Mouse (Mus musculus) forebrain, postnatal 0 days (tissue): ENCODE results near the gene Edem1. TPM values are rescaled to one million over a fixed set of nuclear protein-coding genes. Genes with fewer than 3 reads are reported as not detected.
A peak's percentile ranks its signal among the peaks of the same experiment; 100 is the strongest.

Source experiments
- ATAC-seq: fragments of 200-750 bp; cut with Nextera tagmentation; 2 replicates; pipeline ENCODE4 v1.8.0; 2017; ENCODE audit warnings: mild to moderate bottlenecking, moderate library complexity
- DNase-seq: peaks from one replicate; pipeline ENCODE4 v3.0.0-alpha.2; 2015
- H3K27ac ChIP-seq: fragments of 300-500 bp; sonication (generic); 2 replicates; pipeline ENCODE4 v1.5.1; 2014; ENCODE audit warnings: low read depth, mild to moderate bottlenecking, antibody characterized with exemption, low read length, moderate library complexity, mixed read lengths
- H3K27me3 ChIP-seq: fragments of 300-500 bp; sonication (generic); 2 replicates; pipeline ENCODE4 v1.6.1; 2014; ENCODE audit warnings: mild to moderate bottlenecking, low read length, mixed read lengths; ENCODE audit not compliant: insufficient read depth
- H3K36me3 ChIP-seq: fragments of 300-500 bp; sonication (generic); 2 replicates; pipeline ENCODE4 v1.6.1; 2014; ENCODE audit warnings: mild to moderate bottlenecking, moderate library complexity; ENCODE audit not compliant: insufficient read depth
- H3K4me1 ChIP-seq: fragments of 300-500 bp; sonication (generic); 2 replicates; pipeline ENCODE4 v1.6.1; 2014; ENCODE audit warnings: antibody characterized with exemption; ENCODE audit not compliant: insufficient read depth
- H3K4me2 ChIP-seq: fragments of 300-500 bp; sonication (generic); 2 replicates; pipeline ENCODE4 v1.6.1; 2014; ENCODE audit warnings: low read depth, mild to moderate bottlenecking, moderate library complexity
- H3K4me3 ChIP-seq: fragments of 300-500 bp; sonication (generic); 2 replicates; pipeline ENCODE4 v1.5.1; 2014; ENCODE audit warnings: low read depth, low read length, mixed read lengths
- H3K9ac ChIP-seq: fragments of 300-500 bp; sonication (generic); 2 replicates; pipeline ENCODE4 v1.6.1; 2014; ENCODE audit warnings: mild to moderate bottlenecking
- H3K9me3 ChIP-seq: fragments of 300-500 bp; sonication (generic); 2 replicates; pipeline ENCODE4 v1.6.1; 2016; ENCODE audit warnings: low read length
- CTCF ChIP-seq: sonication (generic); IDR thresholded peaks from 2 replicates; pipeline ENCODE4 v1.5.1; 2016; ENCODE audit warnings: antibody characterized with exemption, control low read depth, low read depth
- WGBS: fragments of 180-500 bp; shearing (Covaris S2); extraction: QIAGEN DNeasy Blood & Tissue Kit; methylation state at CpG from one replicate; pipeline ENCODE4 v1.1.7; 2014; 5-methylcytosine and 5-hydroxymethylcytosine counted together
- polyA plus RNA-seq: library from polyadenylated mRNA; unstranded; fragments of >200 nt; fragmentation: Nextera tagmentation; extraction: Ambion mirVana; gene quantifications from 2 replicates; pipeline ENCODE4 v1.2.1, GENCODE M21; 2015
- total RNA-seq: library from RNA; depleted of rRNA; stranded (reverse); fragments of >200 nt; gene quantifications from 2 replicates; pipeline ENCODE4 v1.2.3, GENCODE M21; 2014

Edem1 gene
- total and polyA plus RNA-seq, 2 experiments from 2014 or later = 4.2 to 21.1 TPM

GRCm38 (mm10) chr6:108871251-108871650 lies 42.8 kb downstream of the Edem1 start:
- no peak overlapping the region for H3K4me3 ChIP-seq
- no peaks in the 10 kb centered on the region for H3K27me3 ChIP-seq
- no peaks in the 10 kb centered on the region for H3K36me3 ChIP-seq
- no peak overlapping the region for H3K9ac ChIP-seq
- no peak for TF ChIP-seq CTCF
- 75% methylated on average over 4 of the region's 4 CpGs for WGBS
- no peaks in the 10 kb centered on the region for H3K9me3 ChIP-seq
- H3K27ac ChIP-seq = no peak overlapping the region
- 0 out of 2 replicates have a peak, but pooled peaks cover 5% of the 10 kb centered on the region for H3K4me1 ChIP-seq
- DNase-seq (no peak), ATAC-seq (no peak)
- H3K4me2 ChIP-seq = no peak overlapping the region

DNA sequence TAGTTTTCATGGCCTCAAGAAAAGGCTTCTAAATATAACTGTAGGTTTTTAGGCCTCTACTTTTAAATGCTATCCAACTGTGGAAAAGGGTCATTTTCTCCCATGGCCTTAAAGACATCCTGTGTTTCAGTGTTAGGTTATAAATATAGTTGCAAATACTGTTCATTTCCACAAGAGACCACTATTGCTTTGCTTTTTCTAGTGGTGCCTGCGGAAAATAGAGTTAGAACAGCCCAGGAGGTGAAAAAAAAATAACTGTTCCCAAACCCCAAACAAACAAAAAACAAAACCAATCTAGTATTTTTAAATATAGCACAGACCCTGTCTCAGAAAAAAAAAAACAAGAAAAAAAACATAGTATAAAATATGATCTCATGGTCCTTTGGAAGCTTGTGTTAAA lies 46.9 kb downstream of the Edem1 start:
- peak; percentile 65 for TF ChIP-seq CTCF
- DNase-seq = peak; percentile 68
- ATAC-seq = peak; percentile 56
- no peak overlapping the region for H3K9ac ChIP-seq
- H3K4me2 ChIP-seq = peak overlapping the region; percentile 13; the same call in 1 of the 2 replicates
- H3K9me3 ChIP-seq = no peaks in the 10 kb centered on the region
- H3K27ac ChIP-seq = no peak overlapping the region
- WGBS = 57% methylated on average over 1 of the region's 1 CpGs
- no peaks in the 10 kb centered on the region for H3K27me3 ChIP-seq
- 0 out of 2 replicates have a peak, but pooled peaks cover 5% of the 10 kb centered on the region for H3K4me1 ChIP-seq
- H3K36me3 ChIP-seq = no peaks in the 10 kb centered on the region
- H3K4me3 ChIP-seq = no peak overlapping the region

GRCm38 (mm10) chr6:108876052-108876451 lies 47.6 kb downstream of the Edem1 start:
- H3K9ac ChIP-seq = no peak overlapping the region
- H3K4me2 ChIP-seq = peak overlapping the region; percentile 13; the same call in 1 of the 2 replicates
- H3K4me3 ChIP-seq = no peak overlapping the region
- H3K36me3 ChIP-seq = no peaks in the 10 kb centered on the region
- H3K4me1 ChIP-seq = 0 out of 2 replicates have a peak, but pooled peaks cover 5% of the 10 kb centered on the region
- 20% methylated on average over 5 of the region's 5 CpGs for WGBS
- ATAC-seq = peak; percentile 38
- peak overlapping the region; percentile 15; the same call in 1 of the 2 replicates for H3K27ac ChIP-seq
- TF ChIP-seq CTCF = no peak
- DNase-seq = peak; percentile 39
- H3K27me3 ChIP-seq = no peaks in the 10 kb centered on the region
- no peaks in the 10 kb centered on the region for H3K9me3 ChIP-seq

DNA sequence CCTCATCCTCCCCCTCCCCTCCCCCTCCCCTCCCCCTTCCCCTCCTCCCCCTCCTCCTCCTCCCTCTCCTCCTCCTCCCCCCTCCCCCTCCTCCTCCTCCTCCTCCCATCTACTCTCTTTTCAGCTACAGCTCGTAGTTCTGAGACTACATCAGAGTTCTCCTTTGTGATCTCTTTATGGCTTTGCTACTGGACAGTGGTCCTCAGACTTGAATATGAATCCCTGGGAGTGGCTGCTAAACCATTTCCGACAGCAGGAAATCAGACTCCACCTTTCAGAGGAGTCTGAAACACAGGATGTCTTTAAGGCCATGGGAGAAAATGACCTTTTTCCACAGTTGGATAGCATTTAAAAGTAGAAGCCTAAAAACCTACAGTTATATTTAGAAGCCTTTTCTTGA lies 48.0 kb downstream of the Edem1 start:
- Histone ChIP-seq H3K27ac (no peak overlapping the region), H3K36me3 (no peaks in the 10 kb centered on the region), H3K4me1 (0 out of 2 replicates have a peak, but pooled peaks cover 5% of the 10 kb centered on the region), H3K4me3 (no peak overlapping the region), H3K9ac (no peak overlapping the region), H3K27me3 (no peaks in the 10 kb centered on the region), H3K9me3 (no peaks in the 10 kb centered on the region), H3K4me2 (no peak overlapping the region)
- no peak for TF ChIP-seq CTCF
- 32% methylated on average over 2 of the region's 2 CpGs for whole genome bisulfite sequencing
- no peak for ATAC-seq
- DNase-seq = no peak

DNA sequence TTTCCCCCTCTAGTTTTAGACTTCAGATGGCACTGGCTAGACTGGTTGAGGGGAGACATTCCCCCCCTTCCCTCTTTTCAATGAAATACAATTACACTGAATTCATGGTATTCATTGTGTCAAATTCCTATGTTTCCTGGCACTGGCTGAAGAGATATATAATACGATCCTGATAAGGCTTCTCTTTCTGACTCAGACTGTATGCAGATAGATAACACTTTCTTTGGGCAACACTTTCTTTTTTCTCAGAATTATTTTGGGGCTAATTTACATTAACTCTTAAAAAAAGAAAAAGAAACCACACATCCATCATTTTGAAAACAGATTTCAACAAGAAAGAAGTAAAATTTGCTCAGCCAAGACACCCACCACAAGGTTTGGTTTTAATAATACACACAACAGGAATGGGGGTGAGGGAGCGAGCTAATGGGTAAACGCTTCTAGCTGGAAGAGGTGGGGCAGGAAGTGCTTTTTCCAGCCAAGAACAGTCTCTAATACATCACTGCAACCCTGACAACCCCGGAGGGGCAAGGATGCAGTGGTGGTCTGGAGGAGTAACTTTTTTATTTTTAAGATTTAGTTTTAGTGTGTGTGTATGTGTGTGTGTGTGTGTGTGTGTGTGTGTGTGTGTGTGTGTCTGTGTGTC lies 52.0 kb downstream of the Edem1 start:
- no peaks in the 10 kb centered on the region for H3K9me3 ChIP-seq
- ATAC-seq (no peak), DNase-seq (no peak)
- WGBS = 76% methylated on average over 4 of the region's 4 CpGs
- H3K4me1 ChIP-seq = 0 out of 2 replicates have a peak, but pooled peaks cover 5% of the 10 kb centered on the region
- no peak overlapping the region for H3K4me3 ChIP-seq
- no peaks in the 10 kb centered on the region for H3K27me3 ChIP-seq
- TF ChIP-seq CTCF = no peak
- no peak overlapping the region for H3K9ac ChIP-seq
- no peak overlapping the region for H3K4me2 ChIP-seq
- no peaks in the 10 kb centered on the region for H3K36me3 ChIP-seq
- H3K27ac ChIP-seq = no peak overlapping the region

GRCm38 (mm10) chr6:108881074-108881473 lies 52.6 kb downstream of the Edem1 start:
- Histone ChIP-seq H3K4me3 (no peak overlapping the region), H3K4me1 (0 out of 2 replicates have a peak, but pooled peaks cover under 1% of the 10 kb centered on the region), H3K27me3 (no peaks in the 10 kb centered on the region), H3K27ac (no peak overlapping the region), H3K9ac (no peak overlapping the region), H3K4me2 (no peak overlapping the region), H3K36me3 (no peaks in the 10 kb centered on the region), H3K9me3 (no peaks in the 10 kb centered on the region)
- ATAC-seq (no peak), DNase-seq (no peak)
- no peak for TF ChIP-seq CTCF
- WGBS = 95% methylated on average over 4 of the region's 4 CpGs

- Histone ChIP-seq H3K4me1 (no peaks in the 10 kb centered on the region), H3K4me2 (no peak overlapping the region), H3K9ac (no peak overlapping the region), H3K36me3 (no peaks in the 10 kb centered on the region), H3K27ac (no peak overlapping the region), H3K9me3 (no peaks in the 10 kb centered on the region), H3K27me3 (no peaks in the 10 kb centered on the region), H3K4me3 (no peak overlapping the region)
- WGBS = 89% methylated on average over 2 of the region's 2 CpGs
- ATAC-seq (no peak), DNase-seq (no peak)
- no peak for TF ChIP-seq CTCF
Measured at GRCm38 (mm10) chr6:108883826-108884225, 55.4 kb downstream of the Edem1 start.
